Mouse (Mus musculus) thymus, postnatal 36 days (tissue): ENCODE results near the gene Bend7.

Experiments
- DNase-seq, 2 experiments: peaks; one replicate each; pipeline ENCODE4 v3.0.0; 2022; ENCODE audit warnings: mixed read lengths in 2 of 2

Gene Bend7

GRCm38 (mm10) chr2:4717769-4718661 lies at the start of gene Bend7:
TSS of gene Bend7 (plus strand) at chr2:4717831.
- DNase-seq: peak; percentile 2 to 7

DNA sequence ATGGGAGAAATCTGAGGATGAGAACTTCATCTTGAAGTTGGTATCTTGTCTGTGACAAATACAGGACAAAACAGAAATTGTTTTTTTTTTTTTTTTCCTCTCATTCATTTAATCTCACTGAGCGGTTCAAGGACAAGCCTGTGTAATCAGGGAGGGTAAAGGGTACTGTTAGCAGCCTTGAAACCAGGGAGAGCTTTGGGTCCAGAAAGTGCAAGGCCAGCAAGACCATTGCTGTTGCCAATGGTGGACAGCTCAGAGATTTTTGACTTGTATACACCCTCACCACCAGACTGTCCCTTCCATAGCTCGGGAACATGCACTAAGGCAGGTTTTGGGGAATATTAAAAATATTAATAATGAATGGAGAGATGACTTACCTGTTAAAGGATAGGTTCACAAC lies 49.0 kb upstream of the Bend7 start:
- no peak for DNase-seq

GRCm38 (mm10) chr2:4669701-4670100 lies 47.9 kb upstream of the Bend7 start:
- DNase-seq: no peak

DNA sequence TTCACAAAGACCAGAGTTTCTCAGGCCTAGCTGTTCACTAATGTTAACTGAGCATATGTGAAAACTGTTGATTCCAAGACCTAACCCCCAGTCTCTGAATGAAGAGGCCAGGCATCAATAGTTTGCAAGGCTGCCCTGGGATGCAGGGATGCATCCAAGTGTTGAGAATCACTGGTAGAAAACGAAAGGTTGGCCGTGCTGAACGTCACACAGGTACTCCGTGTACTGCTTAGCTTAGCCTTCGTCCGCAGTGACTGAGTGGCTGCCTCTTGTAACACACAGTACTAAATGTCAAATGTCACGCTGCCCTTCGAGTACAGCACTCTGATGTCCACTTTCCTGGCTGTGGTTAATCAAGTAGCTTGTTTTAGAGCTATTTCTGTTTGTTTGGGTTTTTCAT lies 46.0 kb upstream of the Bend7 start:
- no peak for DNase-seq

DNA sequence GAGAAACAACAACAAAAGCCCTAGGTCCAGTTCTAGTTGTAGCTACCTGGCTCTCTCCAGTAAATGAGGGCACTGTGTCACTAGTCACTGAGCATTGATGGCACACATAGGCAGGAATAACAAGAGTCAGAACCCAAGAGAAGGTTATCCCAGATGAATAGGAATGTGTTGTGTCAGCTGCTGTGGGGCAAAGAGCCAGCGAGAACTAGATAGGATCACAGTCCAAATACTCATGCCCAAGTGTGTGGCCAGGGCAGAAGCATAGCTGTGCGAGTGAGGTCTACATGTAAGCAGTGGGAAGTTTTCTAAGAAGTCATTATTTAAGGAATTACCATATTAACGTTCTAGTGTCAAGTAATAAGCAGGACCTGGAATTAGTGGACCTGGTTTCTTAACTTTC lies 37.7 kb upstream of the Bend7 start:
- no peak for DNase-seq

DNA sequence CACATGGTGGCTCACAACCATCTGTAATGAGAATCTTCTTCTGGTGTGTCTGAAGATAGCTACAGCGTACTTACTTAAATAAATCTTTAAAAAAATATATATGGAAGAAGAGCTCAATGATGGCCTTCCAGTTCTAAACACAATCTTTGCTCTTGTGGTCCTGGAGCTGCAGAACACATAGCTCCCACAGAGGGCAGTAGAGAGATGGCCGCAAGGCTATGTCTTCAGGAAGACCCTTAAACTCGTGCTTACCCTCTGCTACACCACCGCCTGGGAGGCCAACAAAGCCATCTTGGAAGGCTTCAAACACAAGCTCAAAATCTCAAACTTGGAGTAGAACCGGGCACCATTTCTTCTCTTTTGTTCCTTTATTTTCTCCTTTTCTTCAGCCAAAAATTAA lies 6.4 kb upstream of the Bend7 start:
- no peak for DNase-seq

GRCm38 (mm10) chr2:4717081-4717768 lies 406 bp upstream of the Bend7 start:
- DNase-seq: peak in 1 of 2 experiments; percentile 6

DNA sequence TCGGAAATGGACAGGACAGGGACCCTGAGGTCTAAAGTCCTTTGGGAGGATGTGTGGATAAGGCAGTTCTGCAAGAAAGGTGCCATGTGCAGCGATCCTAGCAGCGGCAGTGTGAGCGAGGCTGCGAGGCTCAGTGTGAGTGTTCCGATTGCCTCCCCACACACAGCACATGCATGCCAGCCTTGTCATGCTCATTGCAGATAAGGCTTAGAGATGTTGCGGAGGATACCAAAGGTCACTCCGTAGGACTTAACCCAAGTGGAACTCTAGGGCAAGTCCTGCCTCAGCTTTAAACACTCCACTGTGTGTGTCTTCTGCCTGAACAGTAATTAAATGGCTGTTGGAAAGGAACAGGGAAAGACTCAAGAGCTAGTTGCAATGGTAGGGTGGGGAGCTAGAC lies 5.5 kb downstream of the Bend7 start:
- DNase-seq: no peak

DNA sequence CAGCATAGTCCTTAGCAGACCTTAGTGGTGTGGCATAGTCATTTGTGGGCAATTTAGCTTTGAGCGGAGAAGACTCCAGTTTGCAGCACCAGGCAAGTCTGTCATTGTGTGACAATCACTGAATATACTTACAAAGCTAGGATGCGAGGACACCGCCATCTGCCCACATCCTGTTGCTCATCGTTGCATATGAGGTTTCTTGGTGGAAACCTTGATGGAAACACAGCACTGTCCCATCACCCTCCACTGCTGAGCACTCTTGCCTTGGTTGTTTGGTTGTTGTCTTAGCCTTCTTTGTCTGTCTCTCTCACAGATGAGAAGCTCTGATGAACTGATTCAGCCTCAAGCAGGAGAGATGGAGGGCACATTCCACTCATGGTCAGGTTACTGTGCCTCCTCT lies 12.5 kb downstream of the Bend7 start:
- DNase-seq: peak; percentile 3 to 8

GRCm38 (mm10) chr2:4733971-4734370 lies 16.3 kb downstream of the Bend7 start:
- no peak for DNase-seq

DNA sequence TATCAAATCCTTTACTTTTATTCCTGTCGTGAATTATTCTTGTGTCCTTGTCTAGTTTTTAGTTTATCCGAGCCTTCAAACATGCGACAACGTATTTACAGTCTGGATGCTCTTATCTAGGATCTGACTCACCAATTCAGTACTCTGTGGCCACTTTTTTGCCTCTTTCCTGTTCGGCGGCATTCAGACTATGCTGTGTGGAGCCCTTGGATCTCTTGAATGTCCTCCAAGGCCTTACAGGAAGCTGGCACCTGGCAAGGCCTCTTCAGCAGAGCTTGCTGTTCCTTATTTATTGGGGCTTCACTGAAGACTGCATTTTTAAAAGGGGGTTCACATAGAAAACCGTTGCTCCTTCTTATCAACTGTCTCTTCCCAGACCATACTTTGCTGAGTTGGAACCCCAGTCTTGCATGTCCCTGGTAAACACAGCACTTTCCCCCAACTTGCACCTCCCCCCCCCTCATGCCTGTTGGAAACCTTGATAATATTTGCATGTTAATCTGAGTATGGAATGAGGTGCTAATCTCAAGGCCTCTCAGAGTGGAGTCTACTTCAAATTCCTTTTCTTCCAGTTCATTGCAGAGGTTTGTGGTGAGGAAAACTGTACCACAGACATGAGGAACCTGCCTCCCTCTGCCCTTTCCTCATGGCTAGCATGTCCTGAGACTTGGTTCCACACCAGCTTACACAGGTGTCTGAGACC lies 18.6 kb downstream of the Bend7 start:
- DNase-seq: no peak

- no peak for DNase-seq
Measured at GRCm38 (mm10) chr2:4736798-4737155, 19.1 kb downstream of the Bend7 start.

GRCm38 (mm10) chr2:4751918-4752317 lies 34.3 kb downstream of the Bend7 start:
- no peak for DNase-seq

GRCm38 (mm10) chr2:4755716-4756115 lies 38.1 kb downstream of the Bend7 start:
- DNase-seq: no peak

GRCm38 (mm10) chr2:4757218-4757617 lies 39.6 kb downstream of the Bend7 start:
- DNase-seq: no peak

DNA sequence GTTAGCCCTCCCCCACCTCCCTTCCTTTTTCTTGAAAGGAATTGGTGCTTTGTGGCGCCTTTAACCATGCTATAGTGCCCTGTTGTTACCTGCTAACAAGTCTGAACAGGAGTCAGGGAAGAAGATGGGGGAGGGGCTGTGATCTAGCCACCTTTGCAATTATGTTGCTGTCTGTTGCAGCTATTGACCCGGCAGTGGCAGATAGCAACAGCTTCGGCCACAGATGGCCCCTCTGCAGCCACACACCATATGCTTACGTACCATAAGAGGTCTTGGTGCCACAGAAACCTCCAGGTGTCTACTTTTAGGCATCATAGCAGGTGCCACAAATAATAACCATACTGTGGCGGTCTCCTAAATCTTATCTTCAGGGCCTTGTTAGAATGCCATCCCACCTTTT lies 43.1 kb downstream of the Bend7 start:
- no peak for DNase-seq

GRCm38 (mm10) chr2:4761906-4762305 lies 44.3 kb downstream of the Bend7 start:
- DNase-seq: no peak

DNA sequence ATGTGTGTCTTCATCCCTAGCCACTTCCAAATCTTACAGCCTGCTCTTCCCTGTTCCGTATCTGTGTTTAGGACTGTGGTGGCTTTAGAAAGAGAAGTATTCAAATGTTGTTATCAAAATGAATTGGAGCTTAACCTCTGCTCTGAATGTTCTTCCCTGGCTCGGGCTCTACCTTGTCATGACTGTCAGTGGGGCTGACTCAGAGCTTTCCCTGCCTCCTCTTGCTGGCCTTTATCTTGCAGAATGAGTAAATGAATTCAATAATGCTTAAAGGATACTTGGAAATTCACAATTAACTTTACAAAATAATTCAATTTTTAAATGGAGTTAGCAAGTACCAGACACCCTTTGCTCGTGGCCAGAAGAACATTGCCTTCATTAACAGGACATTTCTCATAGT lies 46.4 kb downstream of the Bend7 start:
- DNase-seq: no peak

- DNase-seq: no peak
Measured at GRCm38 (mm10) chr2:4770376-4770775, 52.7 kb downstream of the Bend7 start.

DNA sequence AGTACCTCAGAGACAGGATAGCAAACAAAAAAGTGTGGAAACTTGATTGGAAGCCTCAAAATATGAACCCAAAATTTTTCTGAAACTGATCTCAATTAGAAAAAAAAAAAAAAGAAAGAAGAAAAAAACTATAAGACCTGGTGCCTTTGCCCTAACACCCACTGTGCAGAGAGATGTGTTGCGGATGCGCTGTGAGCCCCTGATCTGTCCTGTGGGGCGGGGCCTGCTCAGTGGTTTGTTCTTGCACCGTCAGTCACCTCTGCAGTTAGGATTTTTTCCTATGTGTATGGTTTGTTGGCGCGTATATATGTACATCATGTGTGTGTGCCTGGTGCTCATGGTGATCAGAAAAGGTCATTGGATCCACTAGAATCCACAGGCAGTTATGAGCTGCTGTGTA lies 56.3 kb downstream of the Bend7 start:
- DNase-seq: no peak

- DNase-seq: no peak
Measured at GRCm38 (mm10) chr2:4777291-4777690, 59.7 kb downstream of the Bend7 start.

GRCm38 (mm10) chr2:4781641-4782040 lies 64.0 kb downstream of the Bend7 start:
- no peak for DNase-seq

- no peak for DNase-seq
Measured at GRCm38 (mm10) chr2:4782401-4782800, 64.8 kb downstream of the Bend7 start.
